Mouse (Mus musculus) forebrain, postnatal 0 days (tissue): Measurements from ENCODE around the gene Cacfd1. TPM values are rescaled to one million over a fixed set of nuclear protein-coding genes. Genes with fewer than 3 reads are reported as not detected.

ENCODE experiments used
- ATAC-seq: fragments of 200-750 bp; cut with Nextera tagmentation; 2 replicates; pipeline ENCODE4 v1.8.0; 2017; ENCODE audit warnings: mild to moderate bottlenecking, moderate library complexity
- DNase-seq: peaks from one replicate; pipeline ENCODE4 v3.0.0-alpha.2; 2015
- H3K27ac ChIP-seq: fragments of 300-500 bp; sonication (generic); 2 replicates; pipeline ENCODE4 v1.5.1; 2014; ENCODE audit warnings: low read depth, mild to moderate bottlenecking, antibody characterized with exemption, low read length, moderate library complexity, mixed read lengths
- H3K27me3 ChIP-seq: fragments of 300-500 bp; sonication (generic); 2 replicates; pipeline ENCODE4 v1.6.1; 2014; ENCODE audit warnings: mild to moderate bottlenecking, low read length, mixed read lengths; ENCODE audit not compliant: insufficient read depth
- H3K36me3 ChIP-seq: fragments of 300-500 bp; sonication (generic); 2 replicates; pipeline ENCODE4 v1.6.1; 2014; ENCODE audit warnings: mild to moderate bottlenecking, moderate library complexity; ENCODE audit not compliant: insufficient read depth
- H3K4me1 ChIP-seq: fragments of 300-500 bp; sonication (generic); 2 replicates; pipeline ENCODE4 v1.6.1; 2014; ENCODE audit warnings: antibody characterized with exemption; ENCODE audit not compliant: insufficient read depth
- H3K4me2 ChIP-seq: fragments of 300-500 bp; sonication (generic); 2 replicates; pipeline ENCODE4 v1.6.1; 2014; ENCODE audit warnings: low read depth, mild to moderate bottlenecking, moderate library complexity
- H3K4me3 ChIP-seq: fragments of 300-500 bp; sonication (generic); 2 replicates; pipeline ENCODE4 v1.5.1; 2014; ENCODE audit warnings: low read depth, low read length, mixed read lengths
- H3K9ac ChIP-seq: fragments of 300-500 bp; sonication (generic); 2 replicates; pipeline ENCODE4 v1.6.1; 2014; ENCODE audit warnings: mild to moderate bottlenecking
- H3K9me3 ChIP-seq: fragments of 300-500 bp; sonication (generic); 2 replicates; pipeline ENCODE4 v1.6.1; 2016; ENCODE audit warnings: low read length
- CTCF ChIP-seq: sonication (generic); IDR thresholded peaks from 2 replicates; pipeline ENCODE4 v1.5.1; 2016; ENCODE audit warnings: antibody characterized with exemption, control low read depth, low read depth
- WGBS: fragments of 180-500 bp; shearing (Covaris S2); extraction: QIAGEN DNeasy Blood & Tissue Kit; methylation state at CpG from one replicate; pipeline ENCODE4 v1.1.7; 2014; 5-methylcytosine and 5-hydroxymethylcytosine counted together
- polyA plus RNA-seq: library from polyadenylated mRNA; unstranded; fragments of >200 nt; fragmentation: Nextera tagmentation; extraction: Ambion mirVana; gene quantifications from 2 replicates; pipeline ENCODE4 v1.2.1, GENCODE M21; 2015
- total RNA-seq: library from RNA; depleted of rRNA; stranded (reverse); fragments of >200 nt; gene quantifications from 2 replicates; pipeline ENCODE4 v1.2.3, GENCODE M21; 2014

Cacfd1 gene
- total and polyA plus RNA-seq, 2 experiments from 2014 or later: 48.5 to 96.3 TPM

DNA sequence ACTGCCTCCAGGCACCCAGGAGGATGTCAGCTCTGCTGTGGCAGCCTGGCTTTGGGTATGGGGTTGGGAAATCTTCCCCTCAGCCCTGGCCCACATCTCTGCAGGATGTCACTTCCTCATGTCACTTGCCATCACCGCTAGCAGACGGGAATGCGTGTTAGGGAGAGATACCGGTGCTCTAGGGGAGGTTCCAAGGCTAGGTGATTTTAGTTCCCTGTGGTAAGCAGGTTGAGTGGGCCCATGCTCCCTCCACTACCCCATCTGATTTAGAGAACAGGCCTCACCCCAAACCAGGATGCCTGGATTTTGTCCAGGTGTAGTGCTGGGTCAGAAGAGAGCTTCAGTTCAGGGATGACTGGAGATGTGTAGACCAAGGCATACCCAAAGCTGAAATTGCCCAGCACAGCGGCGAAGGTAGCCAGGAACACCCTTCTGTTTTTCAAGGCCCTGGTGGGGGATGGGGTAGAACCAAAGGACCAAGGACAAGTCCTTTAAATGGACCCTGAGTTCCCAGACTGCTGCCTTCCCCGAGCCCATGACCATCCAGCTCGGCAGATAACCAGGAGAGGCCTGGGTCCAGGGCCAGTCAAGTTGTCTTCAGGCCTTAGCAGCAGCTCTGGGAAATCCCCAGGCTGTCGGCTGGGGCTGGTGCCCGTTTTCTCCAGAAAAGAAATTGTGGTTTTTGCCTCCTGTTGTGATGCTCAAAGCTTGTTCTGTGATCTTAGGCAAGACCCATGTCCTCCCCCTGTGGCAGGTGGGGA is 17.3 kb downstream of the Cacfd1 start:
- H3K27me3 ChIP-seq: no peaks in the 10 kb centered on the region
- H3K4me1 ChIP-seq: peaks cover 11% of the 10 kb centered on the region; the same call in 1 of the 2 replicates
- H3K4me3 ChIP-seq: peak overlapping the region; percentile 43
- TF ChIP-seq CTCF: no peak
- no peak for DNase-seq
- H3K27ac ChIP-seq: peak overlapping the region; percentile 70; the same call in 1 of the 2 replicates
- no peaks in the 10 kb centered on the region for H3K9me3 ChIP-seq
- peak overlapping the region; percentile 60 for H3K4me2 ChIP-seq
- 71% methylated on average over 10 of the region's 10 CpGs for WGBS
- ATAC-seq: no peak
- peak overlapping the region; percentile 66 for H3K9ac ChIP-seq
- no peaks in the 10 kb centered on the region for H3K36me3 ChIP-seq

DNA sequence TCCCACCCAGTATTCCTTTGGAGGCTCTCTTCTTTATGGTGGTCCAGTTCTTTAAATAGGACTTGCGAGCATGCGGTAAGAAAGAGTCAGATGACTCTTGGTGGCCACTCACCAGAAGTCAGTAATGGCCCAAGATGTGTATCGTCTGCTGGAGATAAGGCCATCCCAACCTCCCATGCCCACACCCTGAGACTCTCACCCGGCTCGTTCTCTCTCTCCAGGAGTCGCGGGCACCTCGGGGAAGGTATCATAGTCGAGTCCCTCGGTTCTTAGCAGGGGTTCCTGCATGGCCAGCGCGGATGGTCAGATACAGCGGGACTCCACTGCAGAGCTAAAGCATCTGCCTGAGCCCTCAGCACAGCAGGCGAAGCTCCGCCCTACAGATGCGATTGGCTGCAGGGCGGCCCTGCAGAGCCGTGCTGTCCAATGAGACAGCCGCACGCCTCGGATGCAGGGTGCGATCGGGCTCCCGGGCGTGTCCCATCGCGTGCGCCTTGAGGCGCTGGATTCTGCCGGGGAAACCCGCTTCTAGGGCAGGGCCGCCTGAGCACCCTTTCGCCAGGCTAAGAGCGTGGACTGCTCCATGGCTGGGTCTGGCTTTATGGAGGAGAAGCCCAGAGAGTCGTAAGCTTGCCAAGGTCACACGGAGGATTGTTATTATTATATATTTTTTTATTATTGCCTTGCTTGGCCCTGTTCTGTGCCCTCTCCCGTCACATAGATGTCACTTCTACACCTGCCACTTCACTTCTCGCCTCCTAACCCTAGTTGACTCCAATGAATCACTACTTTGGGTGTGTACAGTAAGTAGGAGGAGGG is 18.1 kb downstream of the Cacfd1 start, which contains the start of gene Slc2a6:
Gene Slc2a6 (minus strand): TSS at position 381 of the 819 bp plus-strand sequence.
- Histone ChIP-seq H3K9ac (peak within 1 kb of the TSS; percentile 66), H3K4me2 (peak within 1 kb of the TSS; percentile 60), H3K27me3 (no peaks in the 10 kb centered on the region), H3K9me3 (no peaks in the 10 kb centered on the region), H3K4me1 (peaks cover 11% of the 10 kb centered on the region; the same call in 1 of the 2 replicates), H3K36me3 (no peaks in the 10 kb centered on the region), H3K27ac (peak within 1 kb of the TSS; percentile 70), H3K4me3 (peak within 1 kb of the TSS; percentile 43)
- WGBS: 2% methylated on average over 38 of the region's 38 CpGs
- peak; percentile 100 for ATAC-seq
- no peak for TF ChIP-seq CTCF
- peak; percentile 94 for DNase-seq

DNA sequence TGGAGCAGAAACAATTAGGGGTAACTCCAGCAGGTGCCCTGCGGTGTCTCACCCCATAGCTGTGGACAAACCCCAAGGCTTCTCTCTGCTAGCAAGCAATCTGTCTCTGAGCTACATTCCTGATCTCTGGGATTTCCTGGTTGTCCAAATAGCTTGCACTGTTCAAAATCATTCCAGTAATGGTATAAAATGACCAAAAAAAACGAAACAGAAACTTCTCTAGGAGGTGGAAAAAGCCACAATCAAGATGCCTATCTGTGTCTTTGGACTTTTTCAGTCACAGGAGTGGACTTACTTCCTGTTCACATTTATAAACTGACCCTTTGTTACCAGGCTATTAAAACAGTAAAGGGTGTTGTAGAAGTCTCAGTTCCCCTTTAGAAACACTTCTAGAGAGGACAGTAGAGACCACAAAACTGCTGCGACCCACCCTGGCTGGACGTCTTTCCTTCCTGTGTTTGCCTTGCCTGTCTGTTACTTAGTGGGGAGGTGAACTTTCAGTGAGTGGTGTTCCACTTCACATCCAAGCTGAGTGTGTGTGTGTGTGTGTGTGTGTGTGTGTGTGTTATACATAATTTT is 18.8 kb downstream of the Cacfd1 start:
- peak overlapping the region; percentile 66 for H3K9ac ChIP-seq
- no peak for DNase-seq
- no peaks in the 10 kb centered on the region for H3K9me3 ChIP-seq
- no peaks in the 10 kb centered on the region for H3K36me3 ChIP-seq
- TF ChIP-seq CTCF: no peak
- 75% methylated on average over 4 of the region's 4 CpGs for WGBS
- H3K4me1 ChIP-seq: peaks cover 11% of the 10 kb centered on the region; the same call in 1 of the 2 replicates
- H3K4me2 ChIP-seq: peak overlapping the region; percentile 60
- no peaks in the 10 kb centered on the region for H3K27me3 ChIP-seq
- H3K27ac ChIP-seq: no peak overlapping the region
- peak; percentile 5 for ATAC-seq
- peak overlapping the region; percentile 43; the same call in 1 of the 2 replicates for H3K4me3 ChIP-seq

DNA sequence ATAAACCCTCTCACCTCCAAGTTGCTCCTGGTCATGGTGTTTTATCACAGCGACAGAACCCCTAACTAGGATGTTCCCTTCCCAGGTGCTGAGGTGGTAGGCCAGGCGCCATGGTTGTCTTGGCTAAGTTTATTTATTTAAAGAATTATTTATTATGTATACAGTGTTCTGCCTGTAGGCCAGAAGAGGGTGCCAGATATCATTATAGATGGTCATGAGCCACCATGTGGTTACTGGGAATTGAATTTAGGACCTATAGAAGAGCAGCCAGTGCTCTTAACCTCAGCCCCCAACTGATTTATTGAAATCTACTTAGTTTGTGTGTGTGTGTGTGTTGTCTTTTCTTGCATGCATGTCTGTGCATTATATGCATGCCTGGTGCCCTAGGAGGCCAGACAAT is 22.6 kb downstream of the Cacfd1 start:
- Histone ChIP-seq H3K9ac (no peak overlapping the region), H3K27me3 (no peaks in the 10 kb centered on the region), H3K9me3 (no peaks in the 10 kb centered on the region), H3K4me1 (peaks cover 3% of the 10 kb centered on the region; the same call in 1 of the 2 replicates), H3K4me2 (no peak overlapping the region), H3K27ac (no peak overlapping the region), H3K36me3 (no peaks in the 10 kb centered on the region), H3K4me3 (no peak overlapping the region)
- ATAC-seq: no peak
- WGBS: 86% methylated on average over 2 of the region's 2 CpGs
- TF ChIP-seq CTCF: peak; percentile 27
- DNase-seq: no peak

DNA sequence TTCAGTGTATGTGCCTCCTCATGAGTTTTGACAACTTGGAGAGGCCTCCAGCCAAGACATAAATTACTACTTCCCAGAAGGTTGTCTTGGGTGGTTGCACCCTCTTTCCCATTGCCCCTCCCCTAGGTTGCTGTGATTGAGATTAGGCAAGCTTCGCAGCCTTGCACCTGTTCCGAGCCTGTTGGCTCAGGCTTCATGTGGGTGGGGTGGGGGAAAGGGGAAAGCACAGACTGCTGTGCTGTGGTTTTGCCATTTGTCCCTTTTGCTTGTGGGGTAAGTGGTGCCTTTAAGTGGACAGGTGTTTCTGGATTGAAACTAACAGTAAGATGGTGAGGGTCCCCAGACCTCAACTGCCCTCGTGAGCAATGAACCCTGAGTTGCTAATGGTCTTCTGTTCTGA is 26.3 kb downstream of the Cacfd1 start:
- ATAC-seq: no peak
- peaks cover 5% of the 10 kb centered on the region; the same call in 1 of the 2 replicates for H3K4me1 ChIP-seq
- H3K4me3 ChIP-seq: no peak overlapping the region
- no peaks in the 10 kb centered on the region for H3K27me3 ChIP-seq
- no peaks in the 10 kb centered on the region for H3K36me3 ChIP-seq
- no peak for DNase-seq
- H3K27ac ChIP-seq: no peak overlapping the region
- no peak overlapping the region for H3K9ac ChIP-seq
- TF ChIP-seq CTCF: no peak
- WGBS: 71% methylated on average over 3 of the region's 3 CpGs
- H3K9me3 ChIP-seq: no peaks in the 10 kb centered on the region
- no peak overlapping the region for H3K4me2 ChIP-seq

DNA sequence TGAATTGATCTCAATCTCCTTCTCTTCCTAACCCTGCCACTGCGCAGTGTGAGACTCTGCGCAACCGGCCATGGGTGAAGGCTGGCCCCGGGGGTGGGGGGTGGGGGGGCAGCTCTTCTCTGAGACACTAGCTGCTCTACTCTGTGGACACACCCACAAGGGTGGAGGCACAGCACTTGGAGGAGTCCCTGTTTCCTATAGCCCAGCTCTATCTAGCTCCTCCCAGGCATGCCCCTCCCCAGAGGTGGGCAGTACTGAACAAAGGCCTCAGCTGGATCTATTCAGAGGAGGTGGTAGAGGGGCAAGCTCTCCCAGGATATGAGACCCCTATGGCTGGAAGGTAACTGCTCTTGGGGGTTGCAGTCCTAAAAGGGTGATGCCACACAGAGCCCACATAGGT is 27.3 kb downstream of the Cacfd1 start:
- ATAC-seq (no peak), DNase-seq (no peak)
- Histone ChIP-seq H3K27ac (no peak overlapping the region), H3K9ac (no peak overlapping the region), H3K4me3 (no peak overlapping the region), H3K9me3 (no peaks in the 10 kb centered on the region), H3K36me3 (no peaks in the 10 kb centered on the region), H3K4me1 (peaks cover 5% of the 10 kb centered on the region; the same call in 1 of the 2 replicates), H3K4me2 (no peak overlapping the region), H3K27me3 (no peaks in the 10 kb centered on the region)
- TF ChIP-seq CTCF: no peak
- 59% methylated on average over 4 of the region's 4 CpGs for WGBS
